Mouse (Mus musculus) CD4-positive helper T cell, adult 2 months (primary cell): Measurements from ENCODE around the gene Arhgef12.

ENCODE experiments used
- DNase-seq: peaks from one replicate; pipeline ENCODE4 v3.0.0-alpha.2; 2012; ENCODE audit warnings: low read depth, missing footprints, low spot score

Arhgef12 gene

DNA sequence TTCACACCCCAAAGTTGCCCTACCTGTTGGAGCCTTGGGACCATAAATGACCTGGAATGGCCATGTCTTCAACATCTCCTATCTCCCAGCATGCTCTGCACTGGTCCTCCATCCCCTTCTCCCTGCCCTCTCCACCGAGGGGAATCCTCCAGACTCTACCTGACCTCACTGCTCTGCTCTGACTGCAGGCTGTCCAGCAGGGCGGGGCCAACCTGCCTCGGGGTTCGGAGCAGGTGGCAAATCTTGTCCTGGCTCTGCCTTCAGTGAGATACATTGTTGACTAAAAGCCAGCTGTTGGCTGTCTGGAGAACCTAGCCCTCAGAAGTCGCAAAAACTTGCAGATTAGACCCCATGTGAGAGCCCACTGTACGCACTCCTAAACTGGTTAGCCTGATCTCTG, 180.5 kb downstream of the Arhgef12 start:
- no peak for DNase-seq

DNA sequence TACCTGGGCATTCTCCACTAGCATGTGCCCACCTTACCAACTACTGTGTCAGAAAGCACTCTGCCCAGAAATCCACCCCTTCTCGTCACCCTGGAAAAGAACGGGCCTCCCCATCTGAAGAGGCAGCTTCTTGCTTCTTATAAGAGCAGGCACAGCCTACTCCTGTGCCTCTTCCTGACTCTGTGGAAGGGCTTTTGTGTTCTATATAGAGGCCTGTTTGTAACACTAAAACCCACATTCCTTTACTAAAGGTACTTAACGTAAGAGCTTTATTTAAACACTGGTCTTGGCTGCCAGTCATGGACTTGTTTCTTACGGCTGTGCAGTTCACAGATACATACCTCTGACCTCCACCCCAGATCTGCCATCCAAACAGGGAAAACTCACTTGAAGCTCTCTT, 185.2 kb downstream of the Arhgef12 start:
- no peak for DNase-seq

DNA sequence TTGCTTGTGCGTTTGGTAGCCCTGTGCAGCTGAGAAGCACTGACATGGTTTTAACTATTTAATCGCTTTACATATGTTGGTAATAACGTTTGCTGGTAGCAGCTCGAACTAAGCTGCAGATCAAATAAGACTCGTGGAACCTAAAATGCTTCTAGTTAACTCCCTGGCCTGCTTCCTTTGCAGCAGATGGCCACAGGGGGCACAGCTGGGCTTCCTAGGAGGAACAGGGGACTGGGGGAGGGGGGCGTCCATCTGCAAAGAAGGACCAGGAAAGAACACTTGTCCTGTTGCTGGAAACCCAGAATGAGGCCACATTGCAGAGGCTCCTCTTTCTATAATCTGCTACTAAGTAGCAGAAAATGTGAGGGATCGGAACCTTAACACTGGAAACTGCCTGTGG, 186.8 kb downstream of the Arhgef12 start:
- no peak for DNase-seq

DNA sequence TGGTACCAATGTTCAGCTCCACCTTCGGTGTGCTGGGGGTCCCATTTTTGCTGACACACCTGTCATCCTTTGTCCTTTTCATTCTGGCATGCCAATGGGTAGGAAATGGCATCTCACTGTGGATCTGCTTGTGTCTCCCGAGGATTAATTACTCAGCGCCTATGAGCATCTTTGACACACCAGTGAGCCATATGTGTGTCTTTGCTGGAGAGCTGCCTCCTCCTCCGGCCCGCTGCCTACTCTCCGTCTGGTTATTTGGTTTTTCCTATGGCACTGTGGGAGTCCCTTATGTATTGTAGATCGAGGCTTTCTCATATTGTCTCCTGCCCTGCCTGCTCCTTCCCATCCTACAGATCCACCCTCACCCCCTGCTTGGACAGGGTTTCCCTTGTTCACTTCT, 189.1 kb downstream of the Arhgef12 start:
- no peak for DNase-seq
